Mouse (Mus musculus) ES-CJ7 (cell line): ENCODE results near the gene Ifngr1.
A peak's percentile ranks its signal among the peaks of the same experiment; 100 is the strongest.

Experiments
- DNase-seq: peaks from one replicate; pipeline ENCODE4 v3.0.0; 2011; ENCODE audit warnings: low read depth, low spot score

Gene Ifngr1

DNA sequence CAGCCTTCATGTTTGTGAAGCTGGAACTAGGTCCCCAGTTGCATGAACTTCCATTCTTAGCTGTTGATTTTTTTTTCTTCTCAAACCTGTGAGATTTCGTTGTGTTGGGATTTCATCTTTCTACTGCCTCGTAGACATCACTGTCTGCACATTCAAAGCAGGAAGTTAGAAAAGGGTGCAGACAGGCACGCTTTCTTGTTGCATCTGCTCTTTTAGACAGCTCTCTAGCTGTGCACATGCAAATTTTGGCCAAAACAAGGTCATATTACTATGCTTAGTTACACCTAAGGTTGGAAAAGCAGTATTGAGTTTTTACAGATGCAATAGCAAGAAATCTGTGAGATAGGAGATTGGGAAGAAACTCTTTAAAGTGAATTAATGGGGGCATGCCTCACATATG, 4.5 kb upstream of the Ifngr1 start:
- DNase-seq = no peak

GRCm38 (mm10) chr10:19589626-19590025, 2.1 kb upstream of the Ifngr1 start:
- no peak for DNase-seq

DNA sequence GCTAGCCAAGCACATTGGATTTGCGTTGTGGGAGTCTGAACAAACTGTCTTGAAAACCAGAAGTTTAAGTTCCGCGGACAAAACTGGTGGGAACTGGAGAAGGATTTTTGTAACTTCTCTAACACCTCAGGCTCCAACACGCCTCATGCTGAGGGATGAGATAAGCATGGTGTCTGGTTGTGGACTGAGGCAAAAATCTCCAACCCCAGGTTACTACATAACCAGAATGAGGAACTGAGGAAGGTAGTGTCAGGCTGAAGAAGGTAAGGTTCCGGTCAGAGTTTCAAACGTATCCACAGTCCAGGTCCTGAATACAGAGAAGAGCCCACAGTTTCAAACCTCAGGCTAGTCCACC, 486 bp upstream of the Ifngr1 start:
- DNase-seq = no peak

- no peak for DNase-seq
These were observed 807 bp downstream of the Ifngr1 start for GRCm38 (mm10) chr10:19592556-19592955.

- DNase-seq = no peak
These were observed 1.5 kb downstream of the Ifngr1 start for GRCm38 (mm10) chr10:19593296-19593695.

DNA sequence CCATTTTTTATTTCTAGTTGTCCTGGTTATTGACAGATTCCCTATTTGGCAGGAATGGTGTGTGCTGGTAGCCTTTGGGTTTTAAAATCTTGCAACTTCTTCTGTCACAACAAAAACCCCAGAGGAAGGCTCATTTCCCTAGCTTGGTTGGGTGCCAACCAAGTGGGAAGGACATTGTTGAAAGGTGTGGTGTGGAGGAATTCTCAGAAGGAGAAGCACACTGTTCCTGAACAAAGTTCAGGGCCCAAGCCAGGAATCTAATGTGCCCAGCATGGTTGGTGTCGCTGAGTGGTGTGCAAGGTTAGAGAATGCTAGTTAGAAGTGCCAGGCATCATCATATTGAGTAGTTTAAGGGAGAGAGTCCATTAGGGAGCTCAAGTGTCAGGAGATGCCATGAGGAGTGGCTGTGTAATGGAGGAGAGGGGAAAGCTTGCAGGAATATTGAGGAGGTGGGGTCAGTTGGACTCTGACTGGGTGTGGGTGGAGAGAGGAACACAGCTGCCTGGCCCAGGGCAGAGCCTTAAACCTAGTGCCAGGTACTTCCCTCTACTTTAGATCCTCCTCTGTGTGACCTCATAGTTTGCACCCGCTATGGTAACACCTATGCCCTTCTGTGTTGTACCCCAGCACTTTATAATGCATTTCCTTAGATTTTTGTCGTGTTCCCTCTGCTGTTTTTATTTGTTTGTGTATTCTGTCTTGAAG, 2.6 kb downstream of the Ifngr1 start:
- DNase-seq = no peak

DNA sequence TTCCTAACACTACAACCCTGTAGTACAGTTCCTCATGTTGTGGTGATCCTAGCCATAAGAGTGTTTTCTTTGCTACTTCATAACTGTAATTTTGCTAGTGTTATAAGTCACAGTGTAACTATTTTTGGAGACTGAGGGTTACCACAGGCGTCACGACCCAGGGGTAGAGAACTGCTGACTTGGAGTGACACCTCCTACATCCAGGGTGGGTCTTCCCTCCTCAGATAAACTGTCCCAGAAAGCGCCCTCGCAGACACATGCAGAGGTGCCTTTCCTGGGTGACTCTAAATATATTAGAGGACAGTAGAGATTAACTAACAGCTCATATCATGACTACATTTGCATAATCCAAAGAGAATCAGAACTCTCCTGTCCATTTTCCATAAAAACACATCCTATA, 5.1 kb downstream of the Ifngr1 start:
- DNase-seq = no peak

DNA sequence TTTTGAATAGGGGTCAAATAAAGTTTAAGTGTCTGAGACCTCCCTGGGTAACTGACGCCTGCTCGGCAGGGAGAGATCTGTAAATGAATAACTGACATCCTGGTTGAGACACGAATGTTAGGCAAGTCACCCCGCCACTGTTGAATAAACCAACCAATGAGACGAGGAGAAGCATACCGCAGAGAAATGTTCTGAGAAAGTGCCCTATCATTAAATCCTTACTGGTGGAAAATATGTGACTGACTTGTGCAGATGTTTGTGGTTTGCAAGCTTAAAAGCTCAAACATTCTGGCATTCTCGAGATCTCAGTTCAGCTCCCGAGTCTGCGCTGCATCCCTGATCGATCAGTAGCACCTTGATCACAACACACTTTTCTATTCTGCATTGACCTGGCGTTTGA, 6.3 kb downstream of the Ifngr1 start:
- peak; percentile 61 for DNase-seq

DNA sequence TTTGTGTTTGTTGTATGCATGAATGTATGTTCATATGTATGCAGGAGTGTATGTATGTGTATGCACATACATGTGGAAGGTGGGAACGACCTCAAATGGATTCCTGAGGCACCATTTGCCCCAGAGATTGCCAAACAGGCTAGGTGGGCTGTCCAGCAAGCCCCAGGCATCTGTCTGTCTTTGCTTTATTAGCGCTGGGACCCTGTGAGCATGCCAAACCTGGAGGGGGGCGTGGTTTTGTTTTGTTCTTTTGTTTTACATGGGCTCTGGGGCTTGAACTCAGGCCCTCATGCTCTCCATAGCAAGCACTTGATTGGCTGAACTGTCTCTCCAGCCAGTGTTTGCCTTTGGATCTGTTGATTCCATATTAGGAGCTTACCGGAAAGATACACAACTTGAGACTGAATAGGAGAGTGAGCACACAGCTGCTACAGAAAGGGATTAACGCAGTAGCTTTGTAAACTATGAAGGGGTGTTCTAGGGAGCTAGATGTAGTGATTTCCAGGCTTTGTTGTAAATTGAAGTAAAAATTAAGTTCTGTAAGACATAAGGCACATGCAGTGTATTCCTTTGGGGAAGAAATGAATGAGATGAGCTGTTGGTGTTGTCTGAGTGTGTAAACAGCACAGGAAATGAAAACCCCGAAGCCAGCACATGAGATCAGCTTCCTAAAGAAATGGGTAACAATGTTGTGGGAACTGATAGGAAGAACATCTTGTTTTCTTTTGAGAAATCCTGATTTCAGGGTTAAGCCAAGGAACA, 7.8 kb downstream of the Ifngr1 start:
- no peak for DNase-seq

DNA sequence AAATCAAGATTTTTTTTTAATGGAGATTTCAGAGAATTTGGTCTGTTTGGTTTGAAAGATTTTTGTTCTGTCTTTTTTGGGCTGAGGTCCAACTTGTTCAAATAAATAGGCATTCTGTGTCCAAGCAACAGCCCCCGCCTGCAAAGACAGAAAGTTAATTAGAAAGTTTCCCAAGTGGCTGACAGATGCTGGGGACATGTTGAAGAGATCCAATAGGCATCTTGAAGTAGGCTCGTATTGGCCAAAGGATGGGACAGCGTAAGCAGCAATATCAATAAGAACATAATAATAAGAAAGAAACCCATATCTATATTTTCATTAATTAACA, 8.3 kb downstream of the Ifngr1 start:
- no peak for DNase-seq

- peak; percentile 66 for DNase-seq
These were observed 9.8 kb downstream of the Ifngr1 start for GRCm38 (mm10) chr10:19601502-19601901.

- no peak for DNase-seq
These were observed 11.5 kb downstream of the Ifngr1 start for GRCm38 (mm10) chr10:19603231-19603630.

GRCm38 (mm10) chr10:19609125-19609524, 17.4 kb downstream of the Ifngr1 start:
- no peak for DNase-seq

GRCm38 (mm10) chr10:19611616-19612015, 19.9 kb downstream of the Ifngr1 start:
- DNase-seq = no peak

GRCm38 (mm10) chr10:19613111-19613753, 21.5 kb downstream of the Ifngr1 start:
- DNase-seq = no peak

GRCm38 (mm10) chr10:19619736-19620135, 28.0 kb downstream of the Ifngr1 start:
- DNase-seq = no peak

GRCm38 (mm10) chr10:19621408-19622048, 29.8 kb downstream of the Ifngr1 start, which contains the start of gene Il22ra2:
Gene Il22ra2, plus strand, starts transcription at chr10:19621998.
- DNase-seq = no peak

DNA sequence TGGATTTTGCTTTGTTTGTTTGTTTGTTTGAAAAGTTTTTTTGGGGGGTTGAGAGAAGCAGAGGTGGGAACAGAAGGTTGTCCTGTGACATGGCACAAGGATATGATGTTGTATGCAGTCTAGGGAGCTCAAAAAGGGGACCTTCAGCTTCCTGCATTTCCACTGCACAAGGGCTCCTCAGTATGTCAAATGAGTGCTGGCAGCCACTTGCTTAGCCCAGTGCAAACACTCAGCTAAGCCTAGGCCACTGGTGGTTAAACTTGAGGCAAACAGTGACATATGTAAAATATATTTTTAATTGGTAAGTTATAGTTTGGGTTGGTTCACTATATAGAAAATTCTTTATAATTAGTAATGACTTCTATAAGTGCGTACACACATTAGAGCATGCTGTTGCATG, 32.9 kb downstream of the Ifngr1 start:
- DNase-seq = no peak

DNA sequence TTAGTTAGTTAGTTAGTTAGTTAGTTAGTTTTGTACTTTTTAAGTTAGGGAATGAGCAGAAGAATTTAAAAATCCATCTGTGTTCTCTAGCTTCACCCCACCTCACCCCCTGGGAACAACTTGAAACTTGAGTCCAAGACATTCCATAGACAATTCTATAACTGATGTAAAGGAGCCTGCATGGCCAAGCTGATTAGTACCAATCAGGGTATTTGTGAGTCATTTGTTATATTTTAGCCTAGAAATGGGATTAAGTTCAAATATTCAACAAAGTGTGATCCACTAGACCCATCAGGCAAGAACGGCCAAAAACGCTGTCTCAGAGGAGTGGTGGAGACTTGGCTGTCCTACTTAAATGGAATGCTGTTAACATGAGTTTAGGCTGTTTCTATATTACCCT, 35.6 kb downstream of the Ifngr1 start:
- no peak for DNase-seq

DNA sequence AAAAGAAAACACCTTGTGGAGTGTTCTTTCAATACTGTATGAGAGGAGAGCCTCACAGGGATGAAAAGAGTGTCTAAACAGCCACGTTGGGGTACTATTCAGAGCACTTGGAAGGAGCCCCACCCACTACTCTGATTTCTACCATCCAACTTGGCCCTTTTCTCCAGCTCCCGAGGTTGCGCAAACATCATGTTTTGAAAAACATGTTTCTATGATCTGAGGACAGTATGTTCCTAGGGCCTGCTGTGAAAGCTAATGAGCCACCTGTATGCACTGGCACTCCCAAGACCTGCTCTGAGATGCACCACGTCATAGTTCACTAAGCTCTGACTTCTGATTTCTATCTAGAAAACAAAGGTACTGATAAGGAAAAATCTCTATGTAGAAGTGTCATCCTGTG, 36.0 kb downstream of the Ifngr1 start:
- DNase-seq = no peak

DNA sequence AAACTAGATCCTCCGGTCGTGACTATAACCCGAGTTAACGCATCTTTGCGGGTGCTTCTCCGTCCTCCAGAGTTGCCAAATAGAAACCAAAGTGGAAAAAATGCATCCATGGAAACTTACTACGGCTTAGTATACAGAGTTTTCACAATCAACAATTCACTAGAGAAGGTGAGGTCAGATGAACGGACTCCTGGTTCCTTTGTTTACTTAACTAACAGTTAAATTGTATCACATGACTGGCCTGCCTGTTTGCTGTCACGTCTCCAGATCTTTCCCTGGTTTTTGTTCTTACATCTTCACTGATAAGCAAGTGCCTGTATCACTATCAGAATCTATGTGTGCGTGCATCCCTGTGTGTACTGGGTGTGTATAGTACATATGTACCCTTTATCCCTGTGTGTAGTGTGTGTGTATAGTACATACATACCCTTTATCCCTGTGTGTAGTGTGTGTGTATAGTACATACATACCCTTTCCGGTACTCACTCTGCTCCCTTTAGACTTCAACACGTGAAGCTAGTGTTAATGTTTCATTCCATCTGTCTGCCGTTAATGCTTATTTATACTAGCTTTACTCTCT, 40.0 kb downstream of the Ifngr1 start:
- DNase-seq = no peak

GRCm38 (mm10) chr10:19638851-19639250, 47.1 kb downstream of the Ifngr1 start:
- DNase-seq = no peak
